Mouse (Mus musculus): ENCODE measurements around the gene Atp5d. TPM values are rescaled to one million over a fixed set of nuclear protein-coding genes. Genes with fewer than 3 reads are reported as not detected.
A peak's percentile ranks its signal among the peaks of the same experiment; 100 is the strongest.

The Atp5d gene
- total and polyA plus RNA-seq, 3 experiments: 81.9 to 1,539 (median 248) TPM

- ATAC-seq (ENCODE audit: extremely low read depth, insufficient number of reproducible peaks, low FRiP score, poor library complexity, severe bottlenecking): no peak
- TF ChIP-seq GATA2 (IDR thresholded peaks at IDR 0.05; ENCODE audit: borderline replicate concordance, low read depth, low read length) (no peak), GATA1 (IDR thresholded peaks at IDR 0.05; ENCODE audit: borderline replicate concordance, low read length) (no peak), TAL1 (conservative IDR thresholded peaks at IDR 0.05; ENCODE audit: low read depth, low read length) (no peak), CTCF (IDR thresholded peaks at IDR 0.05; ENCODE audit: low read depth, low read length) (no peak), POLR2AphosphoS5 (IDR thresholded peaks at IDR 0.05; ENCODE audit: insufficient replicate concordance, low read depth, low read length) (no peak)
- no peak for DNase-seq (ENCODE audit: low spot score)
- Histone ChIP-seq H3K4me3 (ENCODE audit: low read depth, low read length) (peak overlapping the region; percentile 5; the same call in 1 of the 2 replicates), H3K9me3 (replicated peaks) (no peaks in the 10 kb centered on the region), H3K36me3 (replicated peaks) (peaks cover 82% of the 10 kb centered on the region), H3K27me3 (ENCODE audit: insufficient read depth, low read length) (no peaks in the 10 kb centered on the region), H3K4me1 (ENCODE audit: insufficient read depth, low read depth, low read length) (peaks cover 82% of the 10 kb centered on the region)
These were observed 16.0 kb downstream of the Atp5d start for GRCm38 (mm10) chr10:80154384-80154783.

GRCm38 (mm10) chr10:80155277-80155676, 16.8 kb downstream of the Atp5d start:
- Histone ChIP-seq H3K36me3 (replicated peaks) (peaks cover 77% of the 10 kb centered on the region), H3K4me3 (ENCODE audit: low read depth, low read length) (peak overlapping the region; percentile 50; the same call in 1 of the 2 replicates), H3K9me3 (replicated peaks) (no peaks in the 10 kb centered on the region), H3K4me1 (ENCODE audit: insufficient read depth, low read depth, low read length) (peaks cover 89% of the 10 kb centered on the region), H3K27me3 (ENCODE audit: insufficient read depth, low read length) (no peaks in the 10 kb centered on the region)
- ATAC-seq (ENCODE audit: extremely low read depth, insufficient number of reproducible peaks, low FRiP score, poor library complexity, severe bottlenecking): no peak
- DNase-seq (ENCODE audit: low spot score): no peak
- TF ChIP-seq POLR2AphosphoS5 (IDR thresholded peaks at IDR 0.05; ENCODE audit: insufficient replicate concordance, low read depth, low read length) (no peak), GATA2 (IDR thresholded peaks at IDR 0.05; ENCODE audit: borderline replicate concordance, low read depth, low read length) (no peak), TAL1 (conservative IDR thresholded peaks at IDR 0.05; ENCODE audit: low read depth, low read length) (no peak), CTCF (IDR thresholded peaks at IDR 0.05; ENCODE audit: low read depth, low read length) (no peak), GATA1 (IDR thresholded peaks at IDR 0.05; ENCODE audit: borderline replicate concordance, low read length) (no peak)

GRCm38 (mm10) chr10:80156002-80156751, 17.7 kb downstream of the Atp5d start:
- H3K36me3 ChIP-seq (replicated peaks): peaks cover 71% of the 10 kb centered on the region
- H3K27me3 ChIP-seq (ENCODE audit: insufficient read depth, low read length): no peaks in the 10 kb centered on the region
- TF ChIP-seq GATA1 (IDR thresholded peaks at IDR 0.05; ENCODE audit: borderline replicate concordance, low read length): no peak
- TF ChIP-seq CTCF (IDR thresholded peaks at IDR 0.05; ENCODE audit: low read depth, low read length): no peak
- TF ChIP-seq GATA2 (IDR thresholded peaks at IDR 0.05; ENCODE audit: borderline replicate concordance, low read depth, low read length): no peak
- TF ChIP-seq TAL1 (conservative IDR thresholded peaks at IDR 0.05; ENCODE audit: low read depth, low read length): no peak
- TF ChIP-seq POLR2AphosphoS5 (IDR thresholded peaks at IDR 0.05; ENCODE audit: insufficient replicate concordance, low read depth, low read length): no peak
- ATAC-seq (ENCODE audit: extremely low read depth, insufficient number of reproducible peaks, low FRiP score, poor library complexity, severe bottlenecking) (no peak), DNase-seq (ENCODE audit: low spot score) (no peak)
- peaks cover 96% of the 10 kb centered on the region for H3K4me1 ChIP-seq (ENCODE audit: insufficient read depth, low read depth, low read length)
- H3K9me3 ChIP-seq (replicated peaks): no peaks in the 10 kb centered on the region
- H3K4me3 ChIP-seq (ENCODE audit: low read depth, low read length): peak overlapping the region; percentile 44; the same call in 1 of the 2 replicates

- Histone ChIP-seq H3K4me3 (ENCODE audit: low read depth, low read length) (peak overlapping the region; percentile 44; the same call in 1 of the 2 replicates), H3K9me3 (replicated peaks) (no peaks in the 10 kb centered on the region), H3K4me1 (ENCODE audit: insufficient read depth, low read depth, low read length) (peaks cover 96% of the 10 kb centered on the region), H3K36me3 (replicated peaks) (peaks cover 66% of the 10 kb centered on the region), H3K27me3 (ENCODE audit: insufficient read depth, low read length) (no peaks in the 10 kb centered on the region)
- ATAC-seq (ENCODE audit: extremely low read depth, insufficient number of reproducible peaks, low FRiP score, poor library complexity, severe bottlenecking): no peak
- no peak for DNase-seq (ENCODE audit: low spot score)
- TF ChIP-seq GATA2 (IDR thresholded peaks at IDR 0.05; ENCODE audit: borderline replicate concordance, low read depth, low read length) (no peak), CTCF (IDR thresholded peaks at IDR 0.05; ENCODE audit: low read depth, low read length) (no peak), GATA1 (IDR thresholded peaks at IDR 0.05; ENCODE audit: borderline replicate concordance, low read length) (no peak), TAL1 (conservative IDR thresholded peaks at IDR 0.05; ENCODE audit: low read depth, low read length) (no peak), POLR2AphosphoS5 (IDR thresholded peaks at IDR 0.05; ENCODE audit: insufficient replicate concordance, low read depth, low read length) (no peak)
These were observed 18.3 kb downstream of the Atp5d start for GRCm38 (mm10) chr10:80156752-80157053.

GRCm38 (mm10) chr10:80157141-80157929, 18.9 kb downstream of the Atp5d start:
- no peaks in the 10 kb centered on the region for H3K27me3 ChIP-seq (ENCODE audit: insufficient read depth, low read length)
- H3K4me1 ChIP-seq (ENCODE audit: insufficient read depth, low read depth, low read length): peaks cover 96% of the 10 kb centered on the region

More at GRCm38 (mm10) chr10:80157141-80157929, 18.9 kb downstream of the Atp5d start:
- TF ChIP-seq TAL1 (conservative IDR thresholded peaks at IDR 0.05; ENCODE audit: low read depth, low read length) (no peak), CTCF (IDR thresholded peaks at IDR 0.05; ENCODE audit: low read depth, low read length) (no peak), GATA1 (IDR thresholded peaks at IDR 0.05; ENCODE audit: borderline replicate concordance, low read length) (no peak), GATA2 (IDR thresholded peaks at IDR 0.05; ENCODE audit: borderline replicate concordance, low read depth, low read length) (no peak), POLR2AphosphoS5 (IDR thresholded peaks at IDR 0.05; ENCODE audit: insufficient replicate concordance, low read depth, low read length) (no peak)
- Histone ChIP-seq H3K36me3 (replicated peaks) (peaks cover 59% of the 10 kb centered on the region), H3K4me3 (ENCODE audit: low read depth, low read length) (peak overlapping the region; percentile 26; the same call in 1 of the 2 replicates), H3K9me3 (replicated peaks) (no peaks in the 10 kb centered on the region)
- ATAC-seq (ENCODE audit: extremely low read depth, insufficient number of reproducible peaks, low FRiP score, poor library complexity, severe bottlenecking): no peak
- no peak for DNase-seq (ENCODE audit: low spot score)

All from G1E (cell line).